Mouse (Mus musculus) E14TG2a.4 (cell line): ENCODE results near the gene Creb3l1.

ENCODE experiments used
- CTCF ChIP-seq: conservative IDR thresholded peaks from 2 replicates; pipeline ENCODE4 v1.5.1; 2014; ENCODE audit warnings: low read length
- NANOG ChIP-seq: IDR thresholded peaks from 2 replicates; pipeline ENCODE4 v1.6.1; 2014; ENCODE audit warnings: borderline replicate concordance, low read length, mixed read lengths

DNA sequence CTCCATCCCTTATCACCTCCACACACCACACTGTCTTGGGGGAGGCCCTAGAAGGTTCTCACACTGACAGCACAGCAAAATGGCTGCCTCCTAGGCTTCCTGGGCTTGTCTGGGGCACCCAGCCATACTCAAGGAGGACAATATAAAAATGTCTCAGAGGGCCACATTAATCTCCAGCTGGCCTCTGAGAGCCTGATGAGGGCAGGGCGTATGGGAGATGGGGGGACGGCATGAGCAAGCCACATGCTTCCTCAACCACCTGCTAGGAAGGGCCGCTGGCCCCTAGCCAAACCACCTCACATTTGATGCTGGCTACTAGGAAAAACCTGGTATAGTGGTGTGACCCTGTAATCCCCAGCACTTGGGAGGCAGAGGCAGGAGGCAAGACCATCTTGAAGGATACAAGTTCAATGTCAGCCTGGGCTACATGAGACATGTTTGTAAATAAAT is 75.5 kb downstream of the Creb3l1 start:
- TF ChIP-seq CTCF (no peak), NANOG (no peak)
